Mouse (Mus musculus): Measurements from ENCODE around the gene Rps25. TPM values are rescaled to one million over a fixed set of nuclear protein-coding genes. Genes with fewer than 3 reads are reported as not detected.
A peak's percentile ranks its signal among the peaks of the same experiment; 100 is the strongest.

Gene Rps25
- polyA plus RNA-seq, 1 experiment from 2014 or later: 984 TPM

DNA sequence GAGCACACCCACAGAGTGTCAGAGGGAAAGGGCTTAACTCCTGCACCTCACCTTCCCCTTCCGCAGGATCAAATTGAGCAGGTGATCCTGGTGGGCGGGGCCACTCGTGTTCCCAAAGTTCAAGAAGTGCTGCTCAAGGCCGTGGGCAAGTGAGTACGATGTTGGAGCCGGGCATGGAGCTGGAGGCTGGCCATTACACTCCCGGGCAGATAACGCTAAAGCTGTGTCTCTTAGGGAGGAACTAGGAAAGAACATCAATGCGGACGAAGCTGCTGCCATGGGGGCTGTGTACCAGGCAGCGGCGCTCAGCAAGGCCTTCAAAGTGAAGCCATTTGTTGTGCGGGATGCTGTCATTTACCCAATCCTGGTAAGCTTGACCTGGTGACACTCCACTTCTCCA, 22.3 kb upstream of the Rps25 start:
- Histone ChIP-seq H3K4me1 (peaks cover 12% of the 10 kb centered on the region), H3K36me3 (replicated peaks) (peaks cover 79% of the 10 kb centered on the region), H3K4me3 (no peak overlapping the region), H3K27ac (no peak overlapping the region), H3K27me3 (replicated peaks) (no peaks in the 10 kb centered on the region), H3K9ac (no peak overlapping the region), H3K4me2 (no peak overlapping the region), H3K9me3 (no peaks in the 10 kb centered on the region)
- 93% methylated on average over 13 of the region's 13 CpGs for WGBS
- no peak for ATAC-seq (replicated peaks)

GRCm38 (mm10) chr9:44387221-44387620, 19.7 kb upstream of the Rps25 start:
- Histone ChIP-seq H3K4me1 (no peaks in the 10 kb centered on the region), H3K9ac (no peak overlapping the region), H3K27me3 (replicated peaks) (no peaks in the 10 kb centered on the region), H3K36me3 (replicated peaks) (peaks cover 81% of the 10 kb centered on the region), H3K4me3 (no peak overlapping the region), H3K27ac (no peak overlapping the region), H3K9me3 (no peaks in the 10 kb centered on the region), H3K4me2 (no peak overlapping the region)
- no peak for ATAC-seq (replicated peaks)
- 73% methylated on average over 3 of the region's 3 CpGs for WGBS

GRCm38 (mm10) chr9:44389273-44389672, 17.7 kb upstream of the Rps25 start:
- no peak for ATAC-seq (replicated peaks)
- Histone ChIP-seq H3K36me3 (replicated peaks) (peaks cover 62% of the 10 kb centered on the region), H3K9ac (no peak overlapping the region), H3K27ac (no peak overlapping the region), H3K4me3 (no peak overlapping the region), H3K9me3 (no peaks in the 10 kb centered on the region), H3K27me3 (replicated peaks) (no peaks in the 10 kb centered on the region), H3K4me1 (no peaks in the 10 kb centered on the region), H3K4me2 (no peak overlapping the region)
- WGBS: 61% methylated on average over 8 of the region's 8 CpGs

DNA sequence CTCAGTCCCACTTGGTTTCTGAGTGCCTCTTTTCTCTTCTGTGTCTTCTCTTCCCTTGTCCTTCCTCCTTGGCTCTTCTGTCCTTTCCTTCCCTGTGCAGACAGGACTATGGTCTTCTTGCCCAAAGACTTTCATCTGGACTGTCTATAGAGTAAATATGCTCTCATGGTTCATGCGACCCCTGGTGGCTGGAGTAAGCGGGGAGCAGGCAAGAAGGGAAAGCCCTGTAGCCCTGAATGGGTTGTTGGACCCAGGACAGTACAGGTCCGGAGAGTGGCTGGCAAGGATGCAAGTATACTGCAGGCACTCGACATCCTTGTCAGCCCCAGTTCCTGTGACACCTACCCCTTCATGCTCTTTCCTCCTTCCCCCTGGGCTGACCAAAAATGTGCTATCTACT, 15.5 kb upstream of the Rps25 start:
- 0 out of 2 replicates have a peak, but pooled peaks cover 5% of the 10 kb centered on the region for H3K4me1 ChIP-seq
- H3K36me3 ChIP-seq (replicated peaks): peaks cover 40% of the 10 kb centered on the region
- no peaks in the 10 kb centered on the region for H3K9me3 ChIP-seq
- no peak overlapping the region for H3K27ac ChIP-seq
- no peak overlapping the region for H3K9ac ChIP-seq
- H3K27me3 ChIP-seq (replicated peaks): no peaks in the 10 kb centered on the region
- no peak overlapping the region for H3K4me3 ChIP-seq
- 33% methylated on average over 4 of the region's 4 CpGs for WGBS
- ATAC-seq (replicated peaks): peak; percentile 9; the same call in 1 of the 2 replicates
- no peak overlapping the region for H3K4me2 ChIP-seq

DNA sequence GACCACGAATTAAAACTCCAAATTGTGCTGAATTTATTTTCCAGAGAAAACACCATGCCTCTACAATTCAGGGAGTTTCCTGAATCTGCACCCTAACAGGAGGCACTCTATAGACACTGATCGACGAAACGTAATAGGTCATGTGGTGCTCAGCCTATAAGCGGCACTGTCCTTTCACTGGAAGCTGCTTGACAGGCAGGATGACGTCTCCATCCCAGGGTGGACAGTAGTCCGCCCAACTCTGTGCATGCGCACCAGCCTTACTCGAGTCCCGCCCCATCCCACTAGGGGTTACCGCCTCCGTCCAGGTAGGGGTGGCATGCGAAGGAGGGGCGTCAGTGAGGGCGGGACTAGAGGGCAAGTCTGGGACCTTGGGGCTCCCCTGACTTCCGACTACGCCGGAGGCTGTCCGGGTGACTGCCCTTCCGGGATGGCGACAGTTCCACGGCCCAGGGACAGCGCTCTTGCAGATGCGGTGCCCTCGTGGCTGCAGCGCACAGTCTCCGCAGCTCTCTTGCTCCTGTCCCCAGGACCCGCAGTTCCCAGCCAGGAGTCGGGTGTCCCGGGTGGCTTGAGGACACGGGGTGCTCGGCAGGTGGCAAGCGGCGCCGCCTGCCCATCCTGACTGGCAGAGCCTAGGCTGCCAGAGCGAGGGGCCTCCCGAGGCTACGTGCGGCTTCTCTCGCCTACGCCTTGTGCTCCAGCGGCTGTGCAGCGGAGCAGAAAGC, 10.1 kb upstream of the Rps25 start, which contains the start of gene Slc37a4:
Slc37a4 (plus strand) TSS at position 169 of the 728 bp plus-strand sequence.
- H3K4me2 ChIP-seq: peak within 1 kb of the TSS; percentile 93
- no peaks in the 10 kb centered on the region for H3K9me3 ChIP-seq
- peak within 1 kb of the TSS; percentile 92 for H3K9ac ChIP-seq
- peaks cover 20% of the 10 kb centered on the region; the same call in 1 of the 2 replicates for H3K36me3 ChIP-seq (replicated peaks)
- peak within 1 kb of the TSS; percentile 94 for H3K4me3 ChIP-seq
- peak; percentile 98 for ATAC-seq (replicated peaks)
- H3K27me3 ChIP-seq (replicated peaks): no peaks in the 10 kb centered on the region
- under 1% methylated on average over 43 of the region's 43 CpGs for WGBS
- H3K27ac ChIP-seq: peak within 1 kb of the TSS; percentile 89
- H3K4me1 ChIP-seq: peaks cover 28% of the 10 kb centered on the region

DNA sequence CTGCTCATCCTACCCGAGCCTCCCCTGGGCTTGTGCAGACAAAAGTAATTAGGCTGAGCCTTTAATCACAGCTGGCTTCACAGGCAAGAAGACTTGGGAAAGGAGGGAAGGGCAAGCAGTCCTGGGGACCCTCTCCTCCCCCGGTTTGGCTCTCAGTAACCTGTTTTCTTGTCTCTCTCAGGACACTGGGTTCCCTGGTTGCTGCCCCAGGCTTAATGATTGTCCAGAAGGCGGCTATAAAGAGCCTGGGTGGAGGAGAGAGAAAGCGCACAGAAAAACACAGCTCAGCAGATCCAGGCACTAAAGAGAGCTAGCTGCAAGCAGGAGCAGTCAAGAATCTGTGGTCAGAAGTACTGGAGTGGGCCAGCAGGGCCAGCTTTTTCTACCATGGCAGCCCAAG, 8.9 kb upstream of the Rps25 start:
- H3K36me3 ChIP-seq (replicated peaks): peaks cover 29% of the 10 kb centered on the region; the same call in 1 of the 2 replicates
- peaks cover 28% of the 10 kb centered on the region for H3K4me1 ChIP-seq
- H3K4me3 ChIP-seq: peak overlapping the region; percentile 94
- no peaks in the 10 kb centered on the region for H3K27me3 ChIP-seq (replicated peaks)
- H3K27ac ChIP-seq: peak overlapping the region; percentile 4; the same call in 1 of the 2 replicates
- peak overlapping the region; percentile 93 for H3K4me2 ChIP-seq
- H3K9me3 ChIP-seq: no peaks in the 10 kb centered on the region
- H3K9ac ChIP-seq: peak overlapping the region; percentile 92; the same call in 1 of the 2 replicates
- 15% methylated on average over 4 of the region's 4 CpGs for WGBS
- no peak for ATAC-seq (replicated peaks)

DNA sequence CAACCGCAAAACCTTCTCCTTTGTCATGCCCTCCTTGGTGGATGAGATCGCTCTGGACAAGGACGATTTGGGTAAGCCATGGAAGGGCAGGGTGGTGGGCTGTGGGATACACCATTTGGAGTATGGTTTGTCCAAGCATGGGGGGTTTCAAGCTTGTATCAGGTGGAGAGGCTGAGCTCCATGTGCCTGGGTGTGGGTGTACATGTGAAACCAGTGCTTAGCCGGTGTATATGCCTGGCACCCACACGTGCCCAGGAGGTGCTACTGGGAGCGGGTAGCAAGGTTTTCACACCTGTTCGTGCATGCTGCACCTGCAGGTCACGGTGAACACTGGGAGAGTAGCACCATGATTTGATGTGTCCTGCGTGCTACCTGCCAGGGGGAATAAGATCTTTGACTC, 8.4 kb upstream of the Rps25 start:
- ATAC-seq (replicated peaks): no peak
- WGBS: 86% methylated on average over 9 of the region's 9 CpGs
- Histone ChIP-seq H3K9ac (peak overlapping the region; percentile 92; the same call in 1 of the 2 replicates), H3K4me2 (peak overlapping the region; percentile 93), H3K36me3 (replicated peaks) (peaks cover 33% of the 10 kb centered on the region; the same call in 1 of the 2 replicates), H3K27ac (no peak overlapping the region), H3K4me3 (peak overlapping the region; percentile 94; the same call in 1 of the 2 replicates), H3K9me3 (no peaks in the 10 kb centered on the region), H3K27me3 (replicated peaks) (no peaks in the 10 kb centered on the region), H3K4me1 (peaks cover 28% of the 10 kb centered on the region)

- no peak overlapping the region for H3K4me3 ChIP-seq
Measured at GRCm38 (mm10) chr9:44399114-44399794, 7.7 kb upstream of the Rps25 start.

GRCm38 (mm10) chr9:44399795-44400114, 7.2 kb upstream of the Rps25 start:
- Histone ChIP-seq H3K4me2 (no peak overlapping the region), H3K27ac (no peak overlapping the region), H3K4me1 (peaks cover 31% of the 10 kb centered on the region), H3K36me3 (replicated peaks) (peaks cover 45% of the 10 kb centered on the region), H3K27me3 (replicated peaks) (no peaks in the 10 kb centered on the region), H3K9ac (no peak overlapping the region), H3K9me3 (no peaks in the 10 kb centered on the region), H3K4me3 (no peak overlapping the region)
- WGBS: 93% methylated on average over 6 of the region's 6 CpGs
- no peak for ATAC-seq (replicated peaks)

More at GRCm38 (mm10) chr9:44399114-44399794, 7.7 kb upstream of the Rps25 start:
- WGBS: 83% methylated on average over 13 of the region's 13 CpGs
- no peak for ATAC-seq (replicated peaks)
- H3K4me2 ChIP-seq: no peak overlapping the region
- no peaks in the 10 kb centered on the region for H3K9me3 ChIP-seq
- peaks cover 40% of the 10 kb centered on the region for H3K36me3 ChIP-seq (replicated peaks)
- H3K9ac ChIP-seq: no peak overlapping the region
- H3K4me1 ChIP-seq: peaks cover 28% of the 10 kb centered on the region
- H3K27ac ChIP-seq: no peak overlapping the region
- H3K27me3 ChIP-seq (replicated peaks): no peaks in the 10 kb centered on the region

DNA sequence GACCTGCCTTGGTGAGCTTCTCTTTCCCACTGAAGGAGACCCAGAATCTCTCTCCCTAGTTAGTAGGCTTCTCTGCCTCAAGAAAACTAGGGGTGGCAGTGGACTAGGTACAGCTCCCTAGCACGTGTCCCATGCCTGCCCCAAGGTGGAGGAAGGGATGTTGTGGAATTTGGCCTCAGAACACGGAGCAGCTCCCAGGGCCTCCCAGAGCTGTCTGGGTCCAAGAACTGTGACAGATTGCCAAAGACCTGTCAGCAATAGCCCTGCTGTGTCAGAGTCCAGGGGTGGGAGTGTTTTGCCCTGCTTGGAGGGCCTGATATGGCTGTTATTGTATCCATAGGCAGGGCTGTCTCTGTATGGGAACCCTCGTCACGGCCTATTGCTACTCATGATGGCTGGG, 5.9 kb upstream of the Rps25 start:
- no peaks in the 10 kb centered on the region for H3K27me3 ChIP-seq (replicated peaks)
- ATAC-seq (replicated peaks): no peak
- peaks cover 40% of the 10 kb centered on the region for H3K4me1 ChIP-seq
- H3K4me2 ChIP-seq: no peak overlapping the region
- H3K9me3 ChIP-seq: no peaks in the 10 kb centered on the region
- no peak overlapping the region for H3K4me3 ChIP-seq
- WGBS: 88% methylated on average over 4 of the region's 4 CpGs
- peaks cover 45% of the 10 kb centered on the region for H3K36me3 ChIP-seq (replicated peaks)
- no peak overlapping the region for H3K27ac ChIP-seq
- no peak overlapping the region for H3K9ac ChIP-seq

DNA sequence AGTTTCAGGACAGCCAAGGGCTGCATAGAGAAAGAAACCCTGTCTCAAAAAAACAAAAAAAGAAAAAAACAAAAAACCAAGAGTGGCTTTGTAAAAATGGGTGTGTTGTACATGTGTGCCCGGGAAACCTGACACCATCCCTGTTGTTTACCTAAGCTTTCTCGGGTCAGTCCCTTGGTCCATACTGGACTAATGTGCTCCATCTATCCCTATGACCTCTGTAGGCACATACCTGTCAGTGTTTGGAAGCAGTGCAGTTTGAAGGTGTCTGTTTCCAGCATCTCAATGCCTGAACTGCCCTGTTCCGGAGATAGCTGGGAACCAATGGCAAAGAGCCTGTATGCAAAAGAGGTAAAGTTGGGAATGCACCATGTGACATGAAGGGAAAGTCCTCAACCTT, 1.9 kb upstream of the Rps25 start:
- 91% methylated on average over 3 of the region's 3 CpGs for WGBS
- Histone ChIP-seq H3K27me3 (replicated peaks) (no peaks in the 10 kb centered on the region), H3K36me3 (replicated peaks) (peaks cover 48% of the 10 kb centered on the region), H3K4me1 (peaks cover 28% of the 10 kb centered on the region), H3K4me2 (no peak overlapping the region; the same call in 1 of the 2 replicates), H3K4me3 (no peak overlapping the region), H3K9me3 (no peaks in the 10 kb centered on the region), H3K27ac (no peak overlapping the region), H3K9ac (no peak overlapping the region)
- no peak for ATAC-seq (replicated peaks)

DNA sequence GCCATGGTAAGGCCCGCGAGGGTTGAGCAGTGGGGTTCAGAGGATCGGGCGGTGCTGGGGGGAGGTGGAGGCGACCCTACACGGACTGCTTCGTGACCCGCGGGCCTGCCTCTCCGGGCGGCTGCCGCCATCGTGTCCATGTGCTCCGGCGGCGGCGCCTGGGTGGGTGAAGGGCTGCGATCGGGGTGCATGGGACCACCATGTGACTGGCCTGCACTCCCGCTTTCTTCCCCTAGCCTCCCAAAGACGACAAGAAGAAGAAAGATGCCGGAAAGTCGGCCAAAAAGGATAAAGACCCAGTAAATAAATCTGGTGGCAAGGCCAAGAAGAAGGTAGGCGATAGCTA, 786 bp downstream of the Rps25 start:
- Histone ChIP-seq H3K9ac (peak overlapping the region; percentile 83), H3K9me3 (no peaks in the 10 kb centered on the region), H3K27me3 (replicated peaks) (no peaks in the 10 kb centered on the region), H3K27ac (peak overlapping the region; percentile 97), H3K4me3 (peak overlapping the region; percentile 81), H3K36me3 (replicated peaks) (peaks cover 51% of the 10 kb centered on the region), H3K4me2 (peak overlapping the region; percentile 67), H3K4me1 (peaks cover 28% of the 10 kb centered on the region)
- no peak for ATAC-seq (replicated peaks)
- 0% methylated on average over 24 of the region's 24 CpGs for WGBS
